Mouse (Mus musculus): ENCODE results near the gene Glis1. TPM values are rescaled to one million over a fixed set of nuclear protein-coding genes. Genes with fewer than 3 reads are reported as not detected.

Gene Glis1
- polyA plus RNA-seq, 1 experiment from 2014 or later, result 0.85 TPM

GRCm38 (mm10) chr4:107538116-107538515 lies 103.7 kb downstream of the Glis1 start:
- ATAC-seq, result no peak
- 34% methylated on average over 13 of the region's 13 CpGs for WGBS
- Histone ChIP-seq H3K36me3 (no peaks in the 10 kb centered on the region), H3K9me3 (no peaks in the 10 kb centered on the region), H3K27ac (no peak overlapping the region), H3K9ac (no peak overlapping the region), H3K4me3 (replicated peaks) (no peak overlapping the region), H3K4me1 (replicated peaks) (0 out of 2 replicates have a peak, but pooled peaks cover 4% of the 10 kb centered on the region), H3K4me2 (replicated peaks) (no peak overlapping the region), H3K27me3 (replicated peaks) (peaks cover 7% of the 10 kb centered on the region; the same call in 1 of the 2 replicates)

GRCm38 (mm10) chr4:107538561-107538960 lies 104.2 kb downstream of the Glis1 start:
- WGBS, result 73% methylated on average over 3 of the region's 3 CpGs
- no peak for ATAC-seq

GRCm38 (mm10) chr4:107539021-107539420 lies 104.6 kb downstream of the Glis1 start:
- 78% methylated on average over 3 of the region's 3 CpGs for WGBS
- no peak overlapping the region for H3K27ac ChIP-seq
- H3K4me2 ChIP-seq (replicated peaks), result no peak overlapping the region
- H3K4me1 ChIP-seq (replicated peaks), result 0 out of 2 replicates have a peak, but pooled peaks cover 4% of the 10 kb centered on the region
- H3K4me3 ChIP-seq (replicated peaks), result no peak overlapping the region
- no peak for ATAC-seq
- no peak overlapping the region for H3K9ac ChIP-seq
- H3K36me3 ChIP-seq, result no peaks in the 10 kb centered on the region
- H3K9me3 ChIP-seq, result no peaks in the 10 kb centered on the region
- peaks cover 7% of the 10 kb centered on the region; the same call in 1 of the 2 replicates for H3K27me3 ChIP-seq (replicated peaks)

More at GRCm38 (mm10) chr4:107538561-107538960, 104.2 kb downstream of the Glis1 start:
- H3K36me3 ChIP-seq, result no peaks in the 10 kb centered on the region
- no peak overlapping the region for H3K27ac ChIP-seq
- H3K4me2 ChIP-seq (replicated peaks), result no peak overlapping the region
- H3K27me3 ChIP-seq (replicated peaks), result peaks cover 7% of the 10 kb centered on the region; the same call in 1 of the 2 replicates
- H3K9ac ChIP-seq, result no peak overlapping the region
- H3K4me1 ChIP-seq (replicated peaks), result 0 out of 2 replicates have a peak, but pooled peaks cover 4% of the 10 kb centered on the region
- no peak overlapping the region for H3K4me3 ChIP-seq (replicated peaks)
- no peaks in the 10 kb centered on the region for H3K9me3 ChIP-seq

DNA sequence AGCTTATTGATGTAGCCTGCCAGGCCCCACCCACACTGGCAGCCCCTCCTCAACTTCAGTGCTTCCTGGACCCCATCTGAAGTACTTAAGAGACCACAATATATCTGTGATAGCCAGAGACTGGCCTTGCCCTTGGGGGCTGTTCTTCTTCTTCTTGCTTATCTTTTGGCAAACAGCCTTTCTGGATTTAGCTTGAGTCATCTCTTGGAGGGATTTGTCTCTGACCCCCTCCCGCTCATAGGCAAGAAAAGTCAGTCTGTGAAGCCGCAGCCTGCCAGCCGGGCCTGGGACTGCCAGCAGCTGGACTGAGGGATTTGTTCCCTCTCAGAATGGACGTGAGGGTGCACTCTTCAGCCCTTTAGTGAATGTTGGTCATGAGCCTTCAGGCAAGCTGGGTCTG lies 107.4 kb downstream of the Glis1 start:
- Histone ChIP-seq H3K27me3 (replicated peaks) (peaks cover 7% of the 10 kb centered on the region; the same call in 1 of the 2 replicates), H3K36me3 (no peaks in the 10 kb centered on the region), H3K4me3 (replicated peaks) (no peak overlapping the region), H3K4me2 (replicated peaks) (no peak overlapping the region), H3K9ac (no peak overlapping the region), H3K4me1 (replicated peaks) (peaks cover 11% of the 10 kb centered on the region; the same call in 1 of the 2 replicates), H3K9me3 (no peaks in the 10 kb centered on the region), H3K27ac (no peak overlapping the region)
- no peak for ATAC-seq
- WGBS, result 63% methylated on average over 4 of the region's 4 CpGs

GRCm38 (mm10) chr4:107544843-107545242 lies 110.5 kb downstream of the Glis1 start:
- Histone ChIP-seq H3K4me3 (replicated peaks) (no peak overlapping the region), H3K9ac (no peak overlapping the region), H3K36me3 (no peaks in the 10 kb centered on the region), H3K27me3 (replicated peaks) (no peaks in the 10 kb centered on the region), H3K27ac (no peak overlapping the region), H3K4me1 (replicated peaks) (peaks cover 8% of the 10 kb centered on the region; the same call in 1 of the 2 replicates), H3K9me3 (no peaks in the 10 kb centered on the region), H3K4me2 (replicated peaks) (no peak overlapping the region)
- WGBS, result 47% methylated on average over 5 of the region's 5 CpGs
- no peak for ATAC-seq

- H3K27me3 ChIP-seq (replicated peaks), result no peaks in the 10 kb centered on the region
Observed at GRCm38 (mm10) chr4:107545726-107546125, 111.3 kb downstream of the Glis1 start.

DNA sequence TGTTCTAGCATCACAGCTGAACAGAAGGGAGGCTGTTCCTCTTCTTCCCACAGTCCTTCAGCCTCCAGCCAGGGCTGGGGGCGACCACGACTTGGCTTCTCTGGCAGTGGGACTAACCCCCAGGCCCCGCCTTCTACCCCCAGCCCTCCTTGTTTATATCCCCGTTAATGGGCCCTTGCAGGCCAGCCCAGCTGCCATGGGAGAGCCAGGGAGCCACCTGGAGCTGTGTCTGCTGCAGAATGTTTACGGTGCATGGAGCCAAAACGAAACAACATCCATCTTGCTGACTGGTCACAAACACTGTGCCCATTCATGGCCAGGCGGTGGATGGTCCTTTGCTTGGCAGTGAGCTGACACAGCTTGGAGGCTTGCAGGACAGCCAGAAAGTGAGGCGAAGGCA lies 112.1 kb downstream of the Glis1 start:
- Histone ChIP-seq H3K36me3 (no peaks in the 10 kb centered on the region), H3K27me3 (replicated peaks) (no peaks in the 10 kb centered on the region), H3K4me1 (replicated peaks) (peaks cover 8% of the 10 kb centered on the region; the same call in 1 of the 2 replicates), H3K9me3 (no peaks in the 10 kb centered on the region), H3K27ac (no peak overlapping the region), H3K4me2 (replicated peaks) (no peak overlapping the region), H3K4me3 (replicated peaks) (no peak overlapping the region), H3K9ac (no peak overlapping the region)
- no peak for ATAC-seq
- WGBS, result 31% methylated on average over 8 of the region's 8 CpGs

More at GRCm38 (mm10) chr4:107545726-107546125, 111.3 kb downstream of the Glis1 start:
- no peaks in the 10 kb centered on the region for H3K9me3 ChIP-seq
- ATAC-seq, result no peak
- H3K27ac ChIP-seq, result no peak overlapping the region
- H3K9ac ChIP-seq, result no peak overlapping the region
- no peaks in the 10 kb centered on the region for H3K36me3 ChIP-seq
- no peak overlapping the region for H3K4me3 ChIP-seq (replicated peaks)
- 81% methylated on average over 1 of the region's 1 CpGs for WGBS
- H3K4me1 ChIP-seq (replicated peaks), result peaks cover 8% of the 10 kb centered on the region; the same call in 1 of the 2 replicates
- H3K4me2 ChIP-seq (replicated peaks), result no peak overlapping the region

DNA sequence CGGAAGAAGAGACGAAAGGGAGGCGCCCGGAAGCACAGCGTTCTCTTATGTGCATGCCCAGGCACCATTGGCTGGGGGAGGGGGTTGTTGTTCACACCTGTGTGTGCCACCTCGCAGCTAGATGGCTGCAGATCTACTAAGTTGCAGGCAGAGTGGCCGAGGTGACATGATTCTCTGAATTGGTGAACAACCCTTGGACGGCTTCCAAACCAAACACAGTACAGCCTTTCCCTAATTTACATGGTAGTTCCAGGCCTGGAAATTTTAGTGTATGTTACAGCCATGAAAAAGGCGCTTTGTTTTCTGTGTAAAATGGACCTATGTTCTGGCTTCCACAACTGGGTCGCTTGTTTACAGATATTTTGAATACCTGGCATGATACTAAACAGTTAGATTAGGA lies 115.7 kb downstream of the Glis1 start:
- Histone ChIP-seq H3K36me3 (no peaks in the 10 kb centered on the region), H3K27me3 (replicated peaks) (no peaks in the 10 kb centered on the region), H3K4me3 (replicated peaks) (no peak overlapping the region), H3K4me2 (replicated peaks) (no peak overlapping the region), H3K9ac (no peak overlapping the region), H3K4me1 (replicated peaks) (peaks cover 8% of the 10 kb centered on the region; the same call in 1 of the 2 replicates), H3K27ac (no peak overlapping the region), H3K9me3 (no peaks in the 10 kb centered on the region)
- no peak for ATAC-seq
- 83% methylated on average over 10 of the region's 10 CpGs for WGBS

DNA sequence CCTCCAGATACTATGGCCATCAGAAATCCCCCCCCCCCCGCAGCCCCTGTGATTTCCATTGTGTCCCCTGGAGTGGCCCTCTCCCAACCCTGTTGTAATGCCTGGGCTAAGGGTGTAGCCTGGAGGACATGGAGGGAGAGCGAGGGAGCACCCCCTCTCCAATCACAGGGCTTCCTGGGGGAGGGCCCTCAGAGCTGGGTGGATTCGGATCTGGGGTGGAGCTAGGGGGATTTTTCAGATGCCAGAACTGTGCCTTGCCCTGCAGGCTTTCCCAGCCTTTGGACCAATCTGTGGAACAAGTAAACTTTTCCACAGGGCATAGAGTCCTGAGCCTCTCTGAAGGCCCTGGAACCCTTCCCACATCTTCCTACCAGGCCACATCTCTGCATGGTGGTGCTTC lies 116.2 kb downstream of the Glis1 start:
- 67% methylated on average over 3 of the region's 3 CpGs for WGBS
- Histone ChIP-seq H3K36me3 (no peaks in the 10 kb centered on the region), H3K27me3 (replicated peaks) (no peaks in the 10 kb centered on the region), H3K9ac (no peak overlapping the region), H3K4me1 (replicated peaks) (peaks cover 8% of the 10 kb centered on the region; the same call in 1 of the 2 replicates), H3K9me3 (no peaks in the 10 kb centered on the region), H3K4me2 (replicated peaks) (no peak overlapping the region), H3K4me3 (replicated peaks) (no peak overlapping the region), H3K27ac (no peak overlapping the region)
- no peak for ATAC-seq

- no peaks in the 10 kb centered on the region for H3K9me3 ChIP-seq
- H3K4me3 ChIP-seq (replicated peaks), result no peak overlapping the region
Observed at GRCm38 (mm10) chr4:107552696-107553095, 118.3 kb downstream of the Glis1 start.

GRCm38 (mm10) chr4:107553774-107554173 lies 119.4 kb downstream of the Glis1 start:
- Histone ChIP-seq H3K9ac (no peak overlapping the region), H3K4me2 (replicated peaks) (no peak overlapping the region), H3K4me1 (replicated peaks) (no peaks in the 10 kb centered on the region), H3K4me3 (replicated peaks) (no peak overlapping the region), H3K36me3 (no peaks in the 10 kb centered on the region), H3K27ac (no peak overlapping the region), H3K9me3 (no peaks in the 10 kb centered on the region), H3K27me3 (replicated peaks) (no peaks in the 10 kb centered on the region)
- 65% methylated on average over 5 of the region's 5 CpGs for WGBS
- no peak for ATAC-seq

More at GRCm38 (mm10) chr4:107552696-107553095, 118.3 kb downstream of the Glis1 start:
- Histone ChIP-seq H3K4me1 (replicated peaks) (no peaks in the 10 kb centered on the region), H3K27ac (no peak overlapping the region), H3K9ac (no peak overlapping the region), H3K27me3 (replicated peaks) (no peaks in the 10 kb centered on the region), H3K4me2 (replicated peaks) (no peak overlapping the region), H3K36me3 (no peaks in the 10 kb centered on the region)
- WGBS, result 66% methylated on average over 5 of the region's 5 CpGs
- ATAC-seq, result no peak

- Histone ChIP-seq H3K9me3 (no peaks in the 10 kb centered on the region), H3K36me3 (no peaks in the 10 kb centered on the region), H3K4me3 (replicated peaks) (no peak overlapping the region), H3K27ac (no peak overlapping the region), H3K4me1 (replicated peaks) (no peaks in the 10 kb centered on the region), H3K27me3 (replicated peaks) (no peaks in the 10 kb centered on the region), H3K4me2 (replicated peaks) (no peak overlapping the region), H3K9ac (no peak overlapping the region)
- 43% methylated on average over 3 of the region's 3 CpGs for WGBS
- ATAC-seq, result no peak
Observed at GRCm38 (mm10) chr4:107558801-107559200, 124.4 kb downstream of the Glis1 start.

- Histone ChIP-seq H3K9me3 (no peaks in the 10 kb centered on the region), H3K4me1 (replicated peaks) (no peaks in the 10 kb centered on the region), H3K9ac (no peak overlapping the region), H3K4me2 (replicated peaks) (no peak overlapping the region), H3K27me3 (replicated peaks) (0 out of 2 replicates have a peak, but pooled peaks cover under 1% of the 10 kb centered on the region), H3K27ac (no peak overlapping the region), H3K4me3 (replicated peaks) (no peak overlapping the region), H3K36me3 (no peaks in the 10 kb centered on the region)
- no peak for ATAC-seq
- WGBS, result 92% methylated on average over 2 of the region's 2 CpGs
Observed at GRCm38 (mm10) chr4:107561056-107561455, 126.7 kb downstream of the Glis1 start.
